Mouse (Mus musculus) stomach, embryonic 15.5 days (tissue): Measurements from ENCODE around the gene Bcorl1. TPM values are rescaled to one million over a fixed set of nuclear protein-coding genes. Genes with fewer than 3 reads are reported as not detected.

Experiments used
- ATAC-seq: fragments of 200-750 bp; cut with Nextera tagmentation; 2 replicates; pipeline ENCODE4 v1.8.0; 2017; ENCODE audit warnings: low read depth, moderate number of reproducible peaks, moderate TSS enrichment; ENCODE audit not compliant: insufficient read depth, low FRiP score
- H3K27ac ChIP-seq: fragments of 300-500 bp; sonication (generic); 2 replicates; pipeline ENCODE4 v1.5.1; 2015; ENCODE audit warnings: mild to moderate bottlenecking, inconsistent platforms
- H3K27me3 ChIP-seq: fragments of 300-500 bp; sonication (generic); replicated peaks from 2 replicates; pipeline ENCODE4 v1.6.1; 2015; ENCODE audit warnings: inconsistent platforms
- H3K36me3 ChIP-seq: fragments of 300-500 bp; sonication (generic); 2 replicates; pipeline ENCODE4 v1.6.1; 2015; ENCODE audit warnings: inconsistent platforms
- H3K4me1 ChIP-seq: fragments of 300-500 bp; sonication (generic); 2 replicates; pipeline ENCODE4 v1.6.1; 2015; ENCODE audit warnings: inconsistent platforms
- H3K4me2 ChIP-seq: fragments of 300-500 bp; sonication (generic); 2 replicates; pipeline ENCODE4 v1.6.1; 2015; ENCODE audit warnings: mild to moderate bottlenecking, inconsistent platforms
- H3K4me3 ChIP-seq: fragments of 300-500 bp; sonication (generic); replicated peaks from 2 replicates; pipeline ENCODE4 v1.5.1; 2015; ENCODE audit warnings: inconsistent platforms
- H3K9ac ChIP-seq: fragments of 300-500 bp; sonication (generic); 2 replicates; pipeline ENCODE4 v1.6.1; 2015; ENCODE audit warnings: inconsistent platforms
- H3K9me3 ChIP-seq: fragments of 300-500 bp; sonication (generic); 2 replicates; pipeline ENCODE4 v1.6.1; 2016; ENCODE audit warnings: inconsistent platforms
- WGBS: fragments of 180-500 bp; shearing (Covaris S2); methylation state at CpG from one replicate; pipeline ENCODE4 v1.1.7; 2015; 5-methylcytosine and 5-hydroxymethylcytosine counted together
- polyA plus RNA-seq: library from polyadenylated mRNA; unstranded; fragments of >200 nt; fragmentation: Nextera tagmentation; extraction: Ambion mirVana; gene quantifications from 2 replicates; pipeline ENCODE4 v1.2.1, GENCODE M21; 2015

Gene Bcorl1
- polyA plus RNA-seq, 1 experiment from 2014 or later: 5.4 TPM

DNA sequence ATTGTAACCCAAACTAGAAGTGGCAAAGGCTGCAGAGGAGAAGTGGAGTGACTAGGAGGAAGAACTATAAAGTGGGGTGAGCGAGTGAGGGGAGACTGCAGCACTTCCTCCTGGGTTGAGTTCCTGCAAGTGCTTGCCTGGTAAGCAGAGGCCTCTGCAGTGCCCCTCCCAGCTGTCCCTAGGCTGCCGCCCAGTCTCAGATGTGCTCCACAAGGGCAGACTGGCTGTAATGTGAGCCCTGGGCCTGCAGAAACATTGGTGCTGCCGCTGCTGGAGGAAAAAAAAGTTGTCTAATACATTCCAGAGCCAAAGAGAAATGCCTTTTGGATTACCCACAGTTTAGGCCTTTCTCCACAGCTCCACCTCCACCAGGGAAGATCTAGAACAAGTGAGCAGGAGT is 64.0 kb downstream of the Bcorl1 start:
- H3K4me3 ChIP-seq: no peak overlapping the region
- H3K9me3 ChIP-seq: no peaks in the 10 kb centered on the region
- H3K9ac ChIP-seq: no peak overlapping the region
- no peak overlapping the region for H3K27ac ChIP-seq
- ATAC-seq: no peak
- H3K27me3 ChIP-seq: no peaks in the 10 kb centered on the region
- WGBS: 28% methylated on average over 3 of the region's 3 CpGs
- peaks cover 12% of the 10 kb centered on the region for H3K36me3 ChIP-seq
- no peaks in the 10 kb centered on the region for H3K4me1 ChIP-seq
- H3K4me2 ChIP-seq: no peak overlapping the region

DNA sequence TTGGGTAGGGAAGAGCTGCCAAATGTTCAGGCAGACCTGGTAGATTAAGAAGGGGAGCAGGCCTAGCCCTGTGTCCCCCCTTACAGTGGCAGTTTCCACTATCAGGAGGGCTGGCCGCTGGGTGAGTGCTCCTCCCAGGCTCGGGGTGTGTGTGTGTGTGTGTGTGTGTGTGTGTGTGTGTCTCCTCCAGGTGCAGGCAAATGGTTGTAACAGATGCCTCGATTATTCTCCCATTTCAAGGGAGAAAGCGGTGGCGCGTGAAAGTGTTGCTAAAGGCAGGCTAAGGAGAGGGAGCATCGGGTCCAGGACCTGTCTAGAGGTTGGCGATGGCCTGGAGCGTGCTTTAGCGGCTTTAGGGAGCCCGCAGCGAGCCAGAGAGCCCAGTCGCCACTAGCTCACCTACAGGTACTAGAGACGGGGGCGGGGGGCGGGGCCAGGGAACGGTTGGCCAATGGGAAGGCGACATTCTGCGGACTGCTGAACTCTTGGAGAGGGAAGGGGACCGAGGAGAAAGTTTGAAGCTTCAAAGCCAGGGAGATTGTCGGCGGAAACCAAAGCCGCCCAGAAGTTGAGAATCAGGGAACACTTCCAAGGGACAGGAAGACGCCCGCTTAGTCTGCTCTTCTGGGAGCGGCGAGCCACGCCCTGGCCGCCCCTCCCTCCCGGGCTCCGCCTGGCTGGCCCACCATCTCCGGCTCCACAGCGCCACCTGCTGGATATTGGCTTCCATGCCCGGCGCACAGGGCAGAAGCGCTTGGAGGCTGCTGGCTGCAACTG is 68.6 kb downstream of the Bcorl1 start:
- H3K9ac ChIP-seq: 0 out of 2 replicates have a peak overlapping the region, but pooled peaks have one; percentile 9
- WGBS: 18% methylated on average over 36 of the region's 36 CpGs
- peak; percentile 81 for ATAC-seq
- H3K36me3 ChIP-seq: no peaks in the 10 kb centered on the region
- no peaks in the 10 kb centered on the region for H3K4me1 ChIP-seq
- H3K4me3 ChIP-seq: peak overlapping the region; percentile 51
- peak overlapping the region; percentile 21; the same call in 1 of the 2 replicates for H3K27ac ChIP-seq
- H3K27me3 ChIP-seq: no peaks in the 10 kb centered on the region
- no peaks in the 10 kb centered on the region for H3K9me3 ChIP-seq
- H3K4me2 ChIP-seq: peak overlapping the region; percentile 56

DNA sequence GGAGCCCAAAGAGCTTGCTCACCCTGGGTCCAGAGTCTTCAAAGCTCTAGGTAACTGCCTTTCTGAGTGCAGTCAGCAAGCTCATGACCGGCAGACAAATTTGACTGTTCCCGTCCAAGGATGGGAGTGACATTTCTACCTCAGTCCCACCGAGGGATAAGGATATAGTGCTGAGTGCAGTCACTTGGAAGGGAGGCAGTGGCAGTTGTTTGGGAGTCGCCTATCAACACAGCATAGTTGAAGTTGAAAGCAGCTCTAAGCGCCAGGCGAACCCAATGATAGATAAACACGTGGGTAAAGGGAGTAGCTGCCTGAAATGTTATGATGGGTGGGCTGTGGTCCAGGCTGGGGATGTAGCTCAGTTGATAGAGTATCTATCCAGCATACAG is 69.2 kb downstream of the Bcorl1 start:
- WGBS: 25% methylated on average over 7 of the region's 7 CpGs
- peak overlapping the region; percentile 51; the same call in 1 of the 2 replicates for H3K4me3 ChIP-seq
- no peaks in the 10 kb centered on the region for H3K4me1 ChIP-seq
- H3K36me3 ChIP-seq: no peaks in the 10 kb centered on the region
- ATAC-seq: no peak
- no peaks in the 10 kb centered on the region for H3K9me3 ChIP-seq
- H3K4me2 ChIP-seq: peak overlapping the region; percentile 56; the same call in 1 of the 2 replicates
- no peak overlapping the region for H3K27ac ChIP-seq
- H3K27me3 ChIP-seq: no peaks in the 10 kb centered on the region
- no peak overlapping the region for H3K9ac ChIP-seq

DNA sequence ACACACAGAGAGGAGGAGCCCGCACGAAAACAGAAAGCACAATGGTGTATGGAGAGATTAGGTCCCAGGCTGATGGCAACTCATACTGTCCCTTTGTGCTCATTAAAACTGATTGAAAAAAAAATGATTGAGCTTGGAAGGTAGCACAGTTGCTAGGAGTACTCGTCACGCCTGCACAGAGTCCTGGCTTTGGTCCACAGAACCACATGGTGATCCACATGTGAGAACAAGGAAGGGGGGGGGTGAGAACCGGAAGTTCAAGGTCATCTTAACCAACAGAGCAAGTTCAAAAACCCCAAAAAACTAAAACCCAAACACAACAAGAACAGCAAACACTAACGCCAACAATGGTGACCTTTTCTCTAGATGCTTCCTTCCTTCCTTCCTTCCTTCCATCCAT is 71.5 kb downstream of the Bcorl1 start:
- no peaks in the 10 kb centered on the region for H3K27me3 ChIP-seq
- H3K4me3 ChIP-seq: no peak overlapping the region
- H3K4me1 ChIP-seq: no peaks in the 10 kb centered on the region
- H3K9me3 ChIP-seq: no peaks in the 10 kb centered on the region
- no peak overlapping the region for H3K4me2 ChIP-seq
- ATAC-seq: no peak
- no peak overlapping the region for H3K9ac ChIP-seq
- no peaks in the 10 kb centered on the region for H3K36me3 ChIP-seq
- 80% methylated on average over 6 of the region's 6 CpGs for WGBS
- no peak overlapping the region for H3K27ac ChIP-seq

DNA sequence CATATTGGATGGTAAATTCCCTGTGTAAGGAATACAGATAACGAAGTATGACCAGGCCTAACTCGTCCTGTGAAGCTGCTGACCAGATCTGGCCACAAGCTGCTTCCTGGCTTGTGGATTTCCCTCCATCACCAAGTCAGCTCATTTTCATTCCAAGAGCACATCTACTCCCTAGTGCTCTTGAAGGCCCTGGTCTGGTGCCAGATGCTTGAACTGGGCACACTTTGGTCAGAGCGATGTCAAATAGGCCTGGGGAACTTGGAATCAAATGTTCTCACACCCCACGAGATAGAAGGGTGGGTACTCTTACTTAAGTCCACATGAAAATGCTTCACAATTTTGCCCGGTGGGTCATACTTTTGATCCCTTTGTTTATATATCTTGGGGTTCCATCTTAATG is 73.1 kb downstream of the Bcorl1 start:
- Histone ChIP-seq H3K9ac (no peak overlapping the region), H3K4me1 (no peaks in the 10 kb centered on the region), H3K4me2 (no peak overlapping the region), H3K4me3 (no peak overlapping the region), H3K27me3 (no peaks in the 10 kb centered on the region), H3K36me3 (no peaks in the 10 kb centered on the region), H3K27ac (no peak overlapping the region), H3K9me3 (no peaks in the 10 kb centered on the region)
- no peak for ATAC-seq
- 75% methylated on average over 5 of the region's 5 CpGs for WGBS

DNA sequence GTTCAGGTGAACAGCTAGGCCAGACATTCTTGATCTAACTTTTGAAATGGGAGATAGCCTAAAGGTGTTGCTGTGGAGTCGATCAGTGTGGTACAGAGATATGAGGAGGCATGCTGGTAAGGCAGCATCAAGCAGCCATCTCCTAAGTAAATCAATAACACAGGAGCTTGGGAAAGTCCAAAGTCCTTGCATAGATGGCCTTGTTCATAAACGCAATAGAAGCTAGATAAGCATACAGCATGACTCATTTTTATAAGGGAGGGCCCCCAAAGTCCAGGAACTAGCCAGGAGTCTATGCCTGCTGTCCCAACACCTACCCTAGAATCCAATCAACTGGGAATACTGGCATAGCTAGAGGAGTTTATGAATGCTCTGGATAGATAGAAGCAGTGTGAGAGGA is 77.3 kb downstream of the Bcorl1 start:
- ATAC-seq: peak; percentile 73; the same call in 1 of the 2 replicates
- Histone ChIP-seq H3K27ac (peak overlapping the region; percentile 44; the same call in 1 of the 2 replicates), H3K4me2 (no peak overlapping the region), H3K4me3 (no peak overlapping the region), H3K9ac (no peak overlapping the region), H3K27me3 (no peaks in the 10 kb centered on the region), H3K36me3 (no peaks in the 10 kb centered on the region), H3K9me3 (no peaks in the 10 kb centered on the region), H3K4me1 (no peaks in the 10 kb centered on the region)
- 70% methylated on average over 2 of the region's 2 CpGs for WGBS

DNA sequence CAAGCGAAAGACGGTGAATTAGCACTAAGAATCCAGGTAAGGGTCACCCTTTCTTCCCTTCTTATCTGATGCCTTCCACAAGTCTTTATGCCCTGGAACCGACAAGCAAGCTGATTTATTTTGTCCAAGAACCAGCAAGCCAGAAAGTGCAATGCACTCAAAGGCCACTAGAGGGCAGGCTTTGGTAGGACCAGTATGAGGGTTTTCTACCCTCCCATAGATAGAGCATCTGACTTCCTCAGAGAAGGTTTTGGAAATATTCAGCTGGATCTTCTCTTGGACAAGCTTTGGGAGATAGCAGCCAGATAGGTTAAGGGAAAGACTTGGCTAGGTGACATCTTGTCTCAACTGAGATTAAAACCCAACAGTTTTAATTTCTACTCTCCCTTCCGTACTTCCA is 81.8 kb downstream of the Bcorl1 start:
- 31% methylated on average over 4 of the region's 4 CpGs for WGBS
- Histone ChIP-seq H3K9ac (no peak overlapping the region), H3K36me3 (no peaks in the 10 kb centered on the region), H3K4me1 (no peaks in the 10 kb centered on the region), H3K4me3 (no peak overlapping the region), H3K9me3 (no peaks in the 10 kb centered on the region), H3K4me2 (no peak overlapping the region), H3K27ac (no peak overlapping the region), H3K27me3 (no peaks in the 10 kb centered on the region)
- no peak for ATAC-seq

DNA sequence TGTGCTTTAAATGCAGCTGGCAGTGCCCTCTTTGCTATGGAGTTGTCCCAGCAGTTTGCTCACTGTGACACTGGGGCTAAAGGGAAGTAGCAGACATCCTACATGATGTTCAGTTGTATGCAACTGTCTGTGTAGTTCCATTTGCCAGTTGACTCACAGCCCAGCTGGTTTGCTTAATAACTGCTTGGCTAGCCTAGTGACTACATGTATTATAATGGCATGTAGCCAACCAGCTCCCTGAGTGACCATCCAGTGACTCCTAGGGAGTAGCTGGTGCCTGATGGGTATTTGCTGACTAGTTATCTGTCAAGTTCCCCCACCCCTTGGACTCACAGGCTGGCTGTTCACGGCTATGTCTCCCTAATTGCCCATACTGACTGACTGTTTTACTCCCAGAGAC is 82.5 kb downstream of the Bcorl1 start:
- WGBS: 48% methylated on average over 1 of the region's 1 CpGs
- ATAC-seq: no peak
- H3K4me3 ChIP-seq: no peak overlapping the region

DNA sequence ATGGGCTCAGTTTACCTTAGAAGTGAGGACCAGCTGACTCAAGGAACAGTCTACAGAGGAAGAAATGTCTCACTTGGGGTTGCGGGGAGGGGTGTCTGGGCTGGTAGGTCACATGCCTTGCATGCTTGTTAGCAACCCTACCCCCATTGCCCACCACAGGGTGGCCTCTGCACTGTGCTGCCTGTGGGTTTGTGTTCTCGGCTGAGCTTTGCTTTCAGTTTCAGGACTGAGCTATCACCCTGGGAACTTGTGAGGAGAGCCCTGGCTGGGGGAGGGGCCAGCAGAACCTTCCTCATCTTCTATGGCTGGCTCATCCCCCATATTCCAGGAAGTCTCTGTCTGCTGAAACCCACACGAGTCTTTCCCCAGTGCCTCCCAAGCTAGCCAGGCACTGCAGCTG is 83.4 kb downstream of the Bcorl1 start:
- H3K4me3 ChIP-seq: no peak overlapping the region
- ATAC-seq: no peak
- 0 out of 2 replicates have a peak overlapping the region, but pooled peaks have one; percentile 5 for H3K4me2 ChIP-seq
- H3K27me3 ChIP-seq: no peaks in the 10 kb centered on the region
- H3K36me3 ChIP-seq: no peaks in the 10 kb centered on the region
- H3K9ac ChIP-seq: no peak overlapping the region
- WGBS: 50% methylated on average over 3 of the region's 3 CpGs
- no peaks in the 10 kb centered on the region for H3K9me3 ChIP-seq
- H3K4me1 ChIP-seq: no peaks in the 10 kb centered on the region
- H3K27ac ChIP-seq: 0 out of 2 replicates have a peak overlapping the region, but pooled peaks have one; percentile 11

More for the DNA sequence above, 82.5 kb downstream of the Bcorl1 start:
- Histone ChIP-seq H3K36me3 (no peaks in the 10 kb centered on the region), H3K4me1 (no peaks in the 10 kb centered on the region), H3K4me2 (no peak overlapping the region), H3K9me3 (no peaks in the 10 kb centered on the region), H3K27ac (no peak overlapping the region), H3K9ac (no peak overlapping the region), H3K27me3 (no peaks in the 10 kb centered on the region)

DNA sequence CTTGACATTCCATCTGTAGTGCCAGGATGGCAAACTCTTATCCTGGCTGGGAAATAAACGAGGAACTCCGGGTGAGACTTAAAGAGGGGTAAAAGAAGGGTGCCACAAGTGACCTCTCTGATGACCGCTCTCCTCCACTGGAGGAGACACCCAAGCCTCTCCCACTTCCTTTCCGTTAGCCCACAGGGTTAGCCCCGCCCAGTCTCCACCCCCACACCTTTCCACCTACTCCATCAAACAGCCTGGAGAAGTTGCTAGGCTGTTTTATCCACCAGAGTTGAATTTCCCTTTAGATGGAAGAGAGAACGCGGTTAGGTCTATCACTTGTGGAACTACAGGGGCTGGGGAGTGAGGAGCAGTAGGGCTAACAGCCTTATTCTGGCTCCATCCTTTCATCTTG is 84.1 kb downstream of the Bcorl1 start:
- 0 out of 2 replicates have a peak overlapping the region, but pooled peaks have one; percentile 5 for H3K4me2 ChIP-seq
- H3K9ac ChIP-seq: no peak overlapping the region
- 50% methylated on average over 7 of the region's 7 CpGs for WGBS
- H3K36me3 ChIP-seq: no peaks in the 10 kb centered on the region
- no peak for ATAC-seq
- H3K4me1 ChIP-seq: no peaks in the 10 kb centered on the region
- no peaks in the 10 kb centered on the region for H3K27me3 ChIP-seq
- no peaks in the 10 kb centered on the region for H3K9me3 ChIP-seq
- no peak overlapping the region for H3K27ac ChIP-seq
- no peak overlapping the region for H3K4me3 ChIP-seq

DNA sequence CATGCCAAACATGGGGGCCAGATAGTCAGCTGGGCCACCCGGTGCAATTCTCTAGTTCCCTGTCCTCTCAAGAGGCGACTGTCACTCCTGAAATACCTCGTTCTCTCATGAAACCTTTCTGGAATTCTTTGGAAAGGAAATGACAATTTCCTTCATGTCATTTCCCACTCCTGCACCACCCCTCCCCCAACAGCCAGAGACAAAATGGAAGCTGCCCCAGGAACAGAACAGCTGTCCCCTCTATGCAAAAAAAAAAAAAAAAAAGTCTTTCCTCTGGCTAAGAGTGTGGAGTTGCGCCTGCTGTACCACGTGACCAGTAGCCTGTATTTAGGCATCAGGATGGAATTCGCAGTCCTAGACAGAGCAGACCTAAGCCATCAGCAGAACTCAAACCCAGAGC is 87.1 kb downstream of the Bcorl1 start:
- H3K27ac ChIP-seq: peak overlapping the region; percentile 9; the same call in 1 of the 2 replicates
- no peak overlapping the region for H3K9ac ChIP-seq
- 63% methylated on average over 6 of the region's 6 CpGs for WGBS
- no peak for ATAC-seq
- H3K27me3 ChIP-seq: no peaks in the 10 kb centered on the region
- H3K4me2 ChIP-seq: no peak overlapping the region
- no peaks in the 10 kb centered on the region for H3K36me3 ChIP-seq
- H3K4me1 ChIP-seq: 0 out of 2 replicates have a peak, but pooled peaks cover 2% of the 10 kb centered on the region
- no peak overlapping the region for H3K4me3 ChIP-seq
- H3K9me3 ChIP-seq: no peaks in the 10 kb centered on the region

DNA sequence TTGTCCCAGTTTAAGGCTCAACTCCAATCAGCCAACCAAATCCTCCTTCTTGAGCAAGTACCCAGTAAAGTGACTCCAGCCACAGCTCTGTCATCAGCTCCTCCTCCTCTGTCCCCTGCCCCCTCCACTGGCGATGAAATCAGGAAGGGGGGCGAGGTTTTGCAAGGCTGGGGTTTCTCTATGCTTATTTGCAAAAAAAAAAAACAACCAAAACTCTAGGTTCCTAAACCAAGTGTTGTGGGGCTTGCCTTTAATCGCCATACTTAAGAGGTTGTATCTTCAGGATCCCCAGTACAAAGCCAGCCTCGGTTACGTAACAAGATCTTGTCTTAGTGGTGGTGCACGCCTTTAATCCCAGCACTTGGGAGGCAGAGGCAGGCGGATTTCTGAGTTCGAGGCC is 87.5 kb downstream of the Bcorl1 start:
- no peak for ATAC-seq
- no peak overlapping the region for H3K27ac ChIP-seq

More for the DNA sequence above, 87.5 kb downstream of the Bcorl1 start:
- 80% methylated on average over 8 of the region's 8 CpGs for WGBS
- Histone ChIP-seq H3K9me3 (no peaks in the 10 kb centered on the region), H3K9ac (no peak overlapping the region), H3K4me3 (no peak overlapping the region), H3K4me1 (0 out of 2 replicates have a peak, but pooled peaks cover 6% of the 10 kb centered on the region), H3K36me3 (no peaks in the 10 kb centered on the region), H3K4me2 (no peak overlapping the region), H3K27me3 (no peaks in the 10 kb centered on the region)
